In the genomic region with DNA sequence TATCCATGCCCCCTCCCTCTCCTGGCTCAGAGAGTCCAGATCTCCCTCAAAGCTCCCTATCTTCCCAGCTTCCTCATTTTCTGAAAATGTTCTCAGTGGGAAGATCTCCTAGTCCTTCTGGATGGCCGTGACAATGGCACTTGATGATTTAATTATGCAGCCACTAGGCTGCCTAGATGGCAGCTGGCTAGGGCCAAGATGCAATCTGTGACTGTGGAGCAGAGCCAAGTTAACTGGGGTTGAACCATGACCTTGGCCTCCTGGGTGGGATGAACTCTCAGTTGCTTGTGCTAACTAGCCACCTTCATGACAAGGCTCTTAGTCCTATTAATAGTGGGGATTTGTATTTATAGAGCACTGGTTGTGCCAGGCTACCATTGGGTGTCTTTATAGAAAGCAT, we compare ENCODE assay signal across 19 mouse cellular contexts.
DNase-seq lines count a peak whose midpoint lies in the region; TF ChIP-seq lines count a peak whose summit lies in the region.
"Had no signal": no experiment of that assay in that cellular context is flagged by ENCODE, and none has a peak within 500 bp of the region (broad histone marks: within the 10 kb centered on the region; RNA-seq: fewer than 3 reads in every experiment).

No protein-coding gene starts in this region.

- WGBS in kidney, adult 2 months = 51% methylated on average over 1 of the region's 1 CpGs

- H3K27ac ChIP-seq in kidney, adult 2 months (ENCODE audit: insufficient read depth, low read depth, low read length) = no peak overlapping the region
- H3K27ac ChIP-seq: embryonic facial prominence, embryonic 10.5 days; kidney, embryonic 15.5 days; layer of hippocampus, adult 2 months; limb, embryonic 12.5 days; midbrain, embryonic 13.5 days had no signal

- DNase-seq in cerebellum, postnatal 10 days = peak; percentile 89 to 90
- no peak for DNase-seq in cerebellum, adult 9-10 months
- DNase-seq in kidney, adult 2 months = peak; percentile 27
- DNase-seq in kidney, postnatal 25 days = no peak
- DNase-seq in adrenal gland, adult 2 months = peak; percentile 75
- DNase-seq in adrenal gland, postnatal 36 days = peak; percentile 43 to 64
- no peak for DNase-seq in embryo, embryonic 9.5 days (ENCODE audit: extremely low spot score)
- DNase-seq: B cell, adult 2 months; forebrain, postnatal 0 days; gastrocnemius, postnatal 14 days; heart, postnatal 36 days; liver, postnatal 0 days; thymus, postnatal 4 days had no signal

- H3K4me3 ChIP-seq in kidney, adult 2 months (ENCODE audit: insufficient read depth, low read depth, low read length) = no peak overlapping the region
- H3K4me3 ChIP-seq: embryonic facial prominence, embryonic 10.5 days; erythroblast, embryonic 14.5 days; kidney, embryonic 15.5 days; layer of hippocampus, adult 2 months; limb, embryonic 12.5 days; midbrain, embryonic 13.5 days had no signal

- TF ChIP-seq CTCF in kidney, adult 2 months (conservative IDR thresholded peaks at IDR 0.05; ENCODE audit: insufficient read depth, insufficient read length, low read depth, low read length) = no peak

- TF ChIP-seq POLR2A in kidney, adult 2 months (IDR thresholded peaks at IDR 0.05; ENCODE audit: low read depth, low read length) = no peak

- no peaks in the 10 kb centered on the region for H3K27me3 ChIP-seq in kidney, adult 2 months (replicated peaks; ENCODE audit: control insufficient read depth, insufficient read depth, low read length)
- H3K27me3 ChIP-seq: kidney, embryonic 15.5 days; limb, embryonic 12.5 days; midbrain, embryonic 13.5 days had no signal

- H3K36me3 ChIP-seq in kidney, adult 2 months (ENCODE audit: control insufficient read depth, insufficient read depth, low read length) = no peaks in the 10 kb centered on the region
- H3K36me3 ChIP-seq: embryonic facial prominence, embryonic 10.5 days; kidney, embryonic 15.5 days; limb, embryonic 12.5 days; midbrain, embryonic 13.5 days had no signal

- no peaks in the 10 kb centered on the region for H3K4me1 ChIP-seq in kidney, adult 2 months (ENCODE audit: control insufficient read depth, insufficient read depth, low read length)
- H3K4me1 ChIP-seq: kidney, embryonic 15.5 days; limb, embryonic 12.5 days; midbrain, embryonic 13.5 days had no signal

Comparison
In these comparisons a context has a peak if more than half of its experiments do, and no peak if none do; other contexts are left out.
1. DNase-seq: peak in cerebellum, postnatal 10 days (2 of 2), kidney, adult 2 months (single experiment), adrenal gland, adult 2 months (single experiment) and adrenal gland, postnatal 36 days (2 of 2); none in cerebellum, adult 9-10 months (single experiment), kidney, postnatal 25 days (0 of 2) and embryo, embryonic 9.5 days (single experiment).